10 mouse cellular contexts compared by ENCODE assay signal in genomic region chr10:73400426-73400825, GRCm38 (mm10).
DNase-seq lines count a peak whose midpoint lies in the region; ATAC-seq and TF ChIP-seq lines count a peak whose summit lies in the region.
"Had no signal": no experiment of that assay in that cellular context is flagged by ENCODE, and none has a peak within 500 bp of the region (broad histone marks: within the 10 kb centered on the region; RNA-seq: fewer than 3 reads in every experiment).

No protein-coding gene starts in this region.

- no peaks in the 10 kb centered on the region for H3K4me1 ChIP-seq in heart, adult 2 months (ENCODE audit: control insufficient read depth, insufficient read depth, low read length)
- H3K4me1 ChIP-seq in heart, embryonic 11.5 days (ENCODE audit: control insufficient read depth, insufficient read depth, low read length): no peaks in the 10 kb centered on the region
- no peaks in the 10 kb centered on the region for H3K4me1 ChIP-seq in lung, embryonic 14.5 days (ENCODE audit: insufficient read depth)
- H3K4me1 ChIP-seq in lung, adult 2 months (ENCODE audit: control insufficient read depth, insufficient read depth, low read length): no peaks in the 10 kb centered on the region
- no peaks in the 10 kb centered on the region for H3K4me1 ChIP-seq in ES-E14 (ENCODE audit: control insufficient read depth in 2 of 2, insufficient read depth in 2 of 2, low read length in 2 of 2, poor library complexity in 1 of 2)
- H3K4me1 ChIP-seq in cortical plate, adult 2 months (ENCODE audit: control insufficient read depth, insufficient read depth, low read length): no peaks in the 10 kb centered on the region
- H3K4me1 ChIP-seq: heart, embryonic 15.5 days; hindbrain, embryonic 15.5 days had no signal

- no peak overlapping the region for H3K4me2 ChIP-seq in heart, embryonic 11.5 days
- H3K4me2 ChIP-seq in lung, embryonic 14.5 days: no peak overlapping the region
- H3K4me2 ChIP-seq: heart, embryonic 15.5 days; hindbrain, embryonic 15.5 days had no signal

- no peak overlapping the region for H3K27ac ChIP-seq in heart, adult 2 months
- no peak overlapping the region for H3K27ac ChIP-seq in heart, embryonic 11.5 days (ENCODE audit: low read depth, low read length)
- H3K27ac ChIP-seq in lung, embryonic 14.5 days (ENCODE audit: low read depth): no peak overlapping the region
- no peak overlapping the region for H3K27ac ChIP-seq in ES-E14 (ENCODE audit: insufficient read depth, low read depth, low read length, poor library complexity, severe bottlenecking)
- no peak overlapping the region for H3K27ac ChIP-seq in cortical plate, adult 2 months (ENCODE audit: insufficient read depth, low read length)
- H3K27ac ChIP-seq: heart, embryonic 15.5 days; hindbrain, embryonic 15.5 days had no signal

- no peaks in the 10 kb centered on the region for H3K36me3 ChIP-seq in heart, adult 2 months (ENCODE audit: control insufficient read depth, insufficient read depth, low read length)
- H3K36me3 ChIP-seq in heart, embryonic 11.5 days (ENCODE audit: control insufficient read depth, insufficient read depth, low read length): no peaks in the 10 kb centered on the region
- H3K36me3 ChIP-seq in lung, embryonic 14.5 days (ENCODE audit: insufficient read depth): no peaks in the 10 kb centered on the region
- H3K36me3 ChIP-seq in ES-E14 (ENCODE audit: control insufficient read depth, insufficient read depth, low read length, poor library complexity, severe bottlenecking): no peaks in the 10 kb centered on the region
- H3K36me3 ChIP-seq: heart, embryonic 15.5 days; hindbrain, embryonic 15.5 days had no signal

- no peak for ATAC-seq in heart, embryonic 11.5 days (replicated peaks; ENCODE audit: insufficient number of reproducible peaks, low FRiP score, low TSS enrichment)
- no peak for ATAC-seq in lung, embryonic 14.5 days (ENCODE audit: insufficient read depth)

- no peak overlapping the region for H3K9ac ChIP-seq in heart, adult 2 months (ENCODE audit: low read depth, low read length)
- H3K9ac ChIP-seq in heart, embryonic 11.5 days (ENCODE audit: low read depth, low read length): no peak overlapping the region
- no peak overlapping the region for H3K9ac ChIP-seq in lung, embryonic 14.5 days
- no peak overlapping the region for H3K9ac ChIP-seq in ES-E14 (ENCODE audit: insufficient read depth, low read depth, low read length, poor library complexity, severe bottlenecking)
- H3K9ac ChIP-seq: heart, embryonic 15.5 days; hindbrain, embryonic 15.5 days had no signal

- intact Hi-C loops in heart, adult 2 months (cut with DNase I): no loop called here

- H3K9me3 ChIP-seq in heart, embryonic 11.5 days (replicated peaks; ENCODE audit: control insufficient read depth, low read length): no peaks in the 10 kb centered on the region
- H3K9me3 ChIP-seq in lung, embryonic 14.5 days (ENCODE audit: low read depth, low read length): no peaks in the 10 kb centered on the region
- H3K9me3 ChIP-seq in ES-E14 (ENCODE audit: control insufficient read depth, insufficient read depth, low read depth, low read length): no peaks in the 10 kb centered on the region
- H3K9me3 ChIP-seq: heart, embryonic 15.5 days; hindbrain, embryonic 15.5 days had no signal

- H3K79me2 ChIP-seq in heart, adult 2 months (replicated peaks; ENCODE audit: control insufficient read depth, insufficient read depth, low read length): no peaks in the 10 kb centered on the region

- peak; percentile 54 for TF ChIP-seq CTCF in heart, adult 2 months (IDR thresholded peaks at IDR 0.05)
- peak; percentile 50 for TF ChIP-seq CTCF in lung, embryonic 14.5 days (IDR thresholded peaks at IDR 0.05; ENCODE audit: low read depth)
- no peak for TF ChIP-seq CTCF in lung, adult 2 months (IDR thresholded peaks at IDR 0.05; ENCODE audit: insufficient read depth, low read length)
- TF ChIP-seq CTCF in cortical plate, adult 2 months (IDR thresholded peaks at IDR 0.05; ENCODE audit: extremely low read depth, insufficient read depth, low read length): peak; percentile 32

- DNase-seq in heart, adult 2 months: no peak
- peak; percentile 11 for DNase-seq in lung, embryonic 14.5 days
- no peak for DNase-seq in lung, adult 2 months
- DNase-seq in ES-E14 (ENCODE audit: low read depth, low spot score): peak; percentile 17
- no peak for DNase-seq in kidney, adult 9 months
- DNase-seq: kidney, postnatal 10 days had no signal

- 68% methylated on average over 1 of the region's 1 CpGs for WGBS in heart, adult 2 months
- WGBS in heart, embryonic 11.5 days (ENCODE audit: insufficient replicate concordance): 77% methylated on average over 1 of the region's 1 CpGs
- 85% methylated on average over 1 of the region's 1 CpGs for WGBS in lung, embryonic 14.5 days
- 64% methylated on average over 1 of the region's 1 CpGs for WGBS in lung, adult 2 months

- no peak for TF ChIP-seq POLR2A in heart, adult 2 months (IDR thresholded peaks at IDR 0.05; ENCODE audit: insufficient read depth, low read depth, low read length)
- no peak for TF ChIP-seq POLR2A in lung, adult 2 months (IDR thresholded peaks at IDR 0.05; ENCODE audit: borderline replicate concordance, extremely low read depth, low read depth, low read length)
- TF ChIP-seq POLR2A in cortical plate, adult 2 months (IDR thresholded peaks at IDR 0.05; ENCODE audit: extremely low read depth, insufficient read depth, low read length): no peak

- no peaks in the 10 kb centered on the region for H3K27me3 ChIP-seq in heart, adult 2 months (ENCODE audit: control insufficient read depth, insufficient read depth, low read length)
- H3K27me3 ChIP-seq in heart, embryonic 11.5 days (ENCODE audit: control insufficient read depth, insufficient read depth, low read length): no peaks in the 10 kb centered on the region
- no peaks in the 10 kb centered on the region for H3K27me3 ChIP-seq in lung, embryonic 14.5 days (ENCODE audit: insufficient read depth, low read length)
- H3K27me3 ChIP-seq: heart, embryonic 15.5 days; hindbrain, embryonic 15.5 days had no signal

- H3K4me3 ChIP-seq in heart, adult 2 months: no peak overlapping the region
- H3K4me3 ChIP-seq in heart, embryonic 11.5 days (ENCODE audit: low read depth, low read length): no peak overlapping the region
- H3K4me3 ChIP-seq in lung, embryonic 14.5 days (ENCODE audit: low read depth, low read length): no peak overlapping the region
- H3K4me3 ChIP-seq in lung, adult 2 months (replicated peaks; ENCODE audit: extremely low read depth, low read depth, low read length): no peak overlapping the region
- H3K4me3 ChIP-seq in ES-E14 (ENCODE audit: insufficient read depth in 1 of 2, low read depth in 1 of 2, low read length in 2 of 2, poor library complexity in 1 of 2, severe bottlenecking in 1 of 2): no peak overlapping the region
- H3K4me3 ChIP-seq in cortical plate, adult 2 months (ENCODE audit: insufficient read depth, low read length): no peak overlapping the region
- H3K4me3 ChIP-seq: heart, embryonic 15.5 days; hindbrain, embryonic 15.5 days had no signal

- TF ChIP-seq EP300 in heart, adult 2 months (IDR thresholded peaks at IDR 0.05; ENCODE audit: insufficient read depth, low read depth, low read length): no peak

- in situ Hi-C loops in ES-E14 (cut with MboI; ENCODE audit: low sequenced_read_pairs in 2 of 2, unreplicated experiment in 2 of 2): loop anchor here (10.0 kb wide), 2 partner anchors 286 to 386 kb away; no protein-coding TSS in a partner anchor

TF ChIP-seq in ES-E14, 5 proteins besides CTCF, POLR2A, EP300 and RAD21:
- TF ChIP-seq HCFC1 (IDR thresholded peaks at IDR 0.05; ENCODE audit: borderline replicate concordance, insufficient read depth, low read length) (no peak), MAFK (IDR thresholded peaks at IDR 0.05; ENCODE audit: insufficient read depth, low read depth, low read length) (no peak), ZNF384 (IDR thresholded peaks at IDR 0.05; ENCODE audit: low read depth, low read length) (no peak), CHD2 (IDR thresholded peaks at IDR 0.05; ENCODE audit: low read depth, low read length) (no peak), ZC3H11A (IDR thresholded peaks at IDR 0.05; ENCODE audit: borderline replicate concordance, low read depth, low read length) (peak; percentile 56; the same call in 1 of the 2 replicates)

Comparison
In these comparisons a context has a peak if more than half of its experiments do, and no peak if none do; other contexts are left out.
1. DNase-seq: peak in lung, embryonic 14.5 days (single experiment) and ES-E14 (single experiment); none in heart, adult 2 months (0 of 2), lung, adult 2 months (single experiment) and kidney, adult 9 months (single experiment).